Mouse (Mus musculus) liver, embryonic 15.5 days (tissue): ENCODE measurements at regions not wholly inside any gene's neighbourhood (a gene's known extent, or its start where the extent isn't known, plus 50 kb on each side); places are given as distances from the start of the nearest gene placed in this dataset.

Experiments
- ATAC-seq: fragments of 200-750 bp; cut with Nextera tagmentation; 2 replicates; pipeline ENCODE4 v1.8.0; 2017; ENCODE audit warnings: moderate number of reproducible peaks, mild to moderate bottlenecking, moderate library complexity; ENCODE audit not compliant: insufficient read depth
- H3K27ac ChIP-seq: fragments of 300-500 bp; sonication (generic); replicated peaks from 2 replicates; pipeline ENCODE4 v1.5.1; 2015; ENCODE audit warnings: mild to moderate bottlenecking, inconsistent platforms
- H3K27me3 ChIP-seq: fragments of 300-500 bp; sonication (generic); 2 replicates; pipeline ENCODE4 v1.6.1; 2015; ENCODE audit warnings: mild to moderate bottlenecking, inconsistent platforms
- H3K36me3 ChIP-seq: fragments of 300-500 bp; sonication (generic); replicated peaks from 2 replicates; pipeline ENCODE4 v1.6.1; 2015; ENCODE audit warnings: moderate library complexity, mild to moderate bottlenecking, inconsistent platforms
- H3K4me1 ChIP-seq: fragments of 300-500 bp; sonication (generic); replicated peaks from 2 replicates; pipeline ENCODE4 v1.6.1; 2015; ENCODE audit warnings: inconsistent platforms
- H3K4me2 ChIP-seq: fragments of 300-500 bp; sonication (generic); 2 replicates; pipeline ENCODE4 v1.6.1; 2015; ENCODE audit warnings: moderate library complexity, mild to moderate bottlenecking, inconsistent platforms
- H3K4me3 ChIP-seq: fragments of 300-500 bp; sonication (generic); replicated peaks from 2 replicates; pipeline ENCODE4 v1.5.1; 2015; ENCODE audit warnings: mild to moderate bottlenecking, inconsistent platforms
- H3K9ac ChIP-seq: fragments of 300-500 bp; sonication (generic); 2 replicates; pipeline ENCODE4 v1.6.1; 2015; ENCODE audit warnings: moderate library complexity, mild to moderate bottlenecking, inconsistent platforms
- H3K9me3 ChIP-seq: fragments of 300-500 bp; sonication (generic); replicated peaks from 2 replicates; pipeline ENCODE4 v1.6.1; 2016; ENCODE audit warnings: inconsistent platforms
- WGBS: fragments of 180-500 bp; shearing (Covaris S2); methylation state at CpG from one replicate; pipeline ENCODE4 v1.1.7; 2015; ENCODE audit warnings: mixed read lengths; ENCODE audit not compliant: insufficient replicate concordance; 5-methylcytosine and 5-hydroxymethylcytosine counted together

DNA sequence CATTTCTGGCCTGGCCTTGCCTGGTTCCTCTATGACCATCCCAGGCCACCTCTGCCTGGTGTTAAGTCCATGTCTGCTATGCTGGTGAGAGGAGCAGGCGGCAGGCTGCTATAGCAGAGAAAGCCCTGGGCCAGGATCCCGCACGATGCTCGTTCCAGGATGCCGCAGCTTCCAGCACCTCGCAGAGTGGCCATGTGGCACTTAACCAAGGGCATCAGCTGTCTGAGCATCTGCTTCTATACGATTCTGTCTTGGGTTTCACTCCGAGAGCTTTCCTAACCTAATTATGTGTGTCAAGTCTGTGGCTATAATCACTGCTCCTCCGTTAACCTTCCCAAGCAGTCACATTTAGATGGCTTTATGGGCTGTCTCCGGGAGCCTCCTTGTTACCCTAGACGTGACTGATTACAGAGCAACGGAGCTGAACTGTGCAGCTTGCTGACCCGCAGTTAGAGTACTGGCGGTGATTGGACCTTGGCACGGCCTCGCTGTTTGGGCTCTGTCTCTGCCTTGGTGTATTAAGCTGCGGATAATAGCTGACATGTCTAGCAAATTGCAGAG lies 64.4 kb downstream of the Ackr3 start:
- peaks cover 20% of the 10 kb centered on the region for H3K4me1 ChIP-seq
- H3K9me3 ChIP-seq, result no peaks in the 10 kb centered on the region
- H3K4me2 ChIP-seq, result no peak overlapping the region
- no peak overlapping the region for H3K4me3 ChIP-seq
- H3K36me3 ChIP-seq, result no peaks in the 10 kb centered on the region
- no peak overlapping the region for H3K27ac ChIP-seq
- peaks cover 44% of the 10 kb centered on the region for H3K27me3 ChIP-seq
- ATAC-seq, result no peak
- no peak overlapping the region for H3K9ac ChIP-seq
- WGBS, result 69% methylated on average over 17 of the region's 17 CpGs

DNA sequence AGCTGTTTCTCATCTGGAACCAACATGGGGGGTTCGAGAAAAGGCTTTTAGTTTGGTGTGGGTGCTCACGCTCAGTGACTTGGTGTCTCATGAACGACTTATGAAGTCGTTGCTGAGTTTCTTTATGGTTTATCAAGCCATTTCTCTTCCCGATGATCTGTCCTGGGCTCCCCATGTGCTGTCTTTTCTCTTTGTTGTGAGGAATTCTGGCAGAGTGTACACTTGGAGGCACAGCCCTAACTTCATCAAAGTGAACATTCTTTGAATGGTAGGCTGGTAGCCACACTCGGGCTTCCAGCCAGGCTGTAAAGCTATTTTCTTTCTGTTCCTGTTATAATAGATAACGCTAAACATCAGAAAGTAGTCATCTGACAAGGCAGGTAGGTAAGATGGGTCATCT lies 65.2 kb downstream of the Ackr3 start:
- 62% methylated on average over 7 of the region's 7 CpGs for WGBS
- H3K4me3 ChIP-seq, result no peak overlapping the region

GRCm38 (mm10) chr1:90269836-90270235 lies 66.1 kb downstream of the Ackr3 start:
- 67% methylated on average over 1 of the region's 1 CpGs for WGBS
- H3K4me3 ChIP-seq, result no peak overlapping the region
- H3K36me3 ChIP-seq, result no peaks in the 10 kb centered on the region
- no peak overlapping the region for H3K4me2 ChIP-seq
- H3K27me3 ChIP-seq, result peaks cover 36% of the 10 kb centered on the region
- H3K9ac ChIP-seq, result no peak overlapping the region
- peaks cover 36% of the 10 kb centered on the region for H3K4me1 ChIP-seq
- H3K9me3 ChIP-seq, result no peaks in the 10 kb centered on the region
- no peak overlapping the region for H3K27ac ChIP-seq
- no peak for ATAC-seq

More for the DNA sequence above, 65.2 kb downstream of the Ackr3 start:
- H3K27me3 ChIP-seq, result peaks cover 38% of the 10 kb centered on the region
- H3K9me3 ChIP-seq, result no peaks in the 10 kb centered on the region
- H3K4me1 ChIP-seq, result peaks cover 28% of the 10 kb centered on the region
- no peak for ATAC-seq
- no peak overlapping the region for H3K27ac ChIP-seq
- H3K36me3 ChIP-seq, result no peaks in the 10 kb centered on the region
- no peak overlapping the region for H3K4me2 ChIP-seq
- no peak overlapping the region for H3K9ac ChIP-seq

GRCm38 (mm10) chr1:90271326-90271725 lies 67.5 kb downstream of the Ackr3 start:
- H3K4me1 ChIP-seq, result peaks cover 45% of the 10 kb centered on the region
- H3K4me2 ChIP-seq, result no peak overlapping the region
- no peaks in the 10 kb centered on the region for H3K9me3 ChIP-seq
- H3K9ac ChIP-seq, result no peak overlapping the region
- H3K4me3 ChIP-seq, result no peak overlapping the region
- no peaks in the 10 kb centered on the region for H3K36me3 ChIP-seq
- WGBS, result 61% methylated on average over 3 of the region's 3 CpGs
- peaks cover 30% of the 10 kb centered on the region for H3K27me3 ChIP-seq
- ATAC-seq, result no peak
- no peak overlapping the region for H3K27ac ChIP-seq

GRCm38 (mm10) chr1:90272411-90272810 lies 68.6 kb downstream of the Ackr3 start:
- no peaks in the 10 kb centered on the region for H3K9me3 ChIP-seq
- peaks cover 56% of the 10 kb centered on the region for H3K4me1 ChIP-seq
- no peak overlapping the region for H3K4me3 ChIP-seq
- H3K27me3 ChIP-seq, result peaks cover 21% of the 10 kb centered on the region
- no peak overlapping the region for H3K4me2 ChIP-seq
- H3K36me3 ChIP-seq, result no peaks in the 10 kb centered on the region
- H3K27ac ChIP-seq, result no peak overlapping the region
- WGBS, result 84% methylated on average over 5 of the region's 5 CpGs
- ATAC-seq, result no peak
- H3K9ac ChIP-seq, result no peak overlapping the region

GRCm38 (mm10) chr1:90272830-90273628 lies 69.2 kb downstream of the Ackr3 start:
- H3K27ac ChIP-seq, result peak overlapping the region; percentile 78; the same call in 1 of the 2 replicates
- no peak overlapping the region for H3K9ac ChIP-seq
- H3K27me3 ChIP-seq, result peaks cover 16% of the 10 kb centered on the region
- 75% methylated on average over 19 of the region's 19 CpGs for WGBS
- no peak overlapping the region for H3K4me3 ChIP-seq
- H3K9me3 ChIP-seq, result no peaks in the 10 kb centered on the region
- H3K4me1 ChIP-seq, result peaks cover 58% of the 10 kb centered on the region
- ATAC-seq, result no peak
- no peak overlapping the region for H3K4me2 ChIP-seq
- H3K36me3 ChIP-seq, result no peaks in the 10 kb centered on the region

DNA sequence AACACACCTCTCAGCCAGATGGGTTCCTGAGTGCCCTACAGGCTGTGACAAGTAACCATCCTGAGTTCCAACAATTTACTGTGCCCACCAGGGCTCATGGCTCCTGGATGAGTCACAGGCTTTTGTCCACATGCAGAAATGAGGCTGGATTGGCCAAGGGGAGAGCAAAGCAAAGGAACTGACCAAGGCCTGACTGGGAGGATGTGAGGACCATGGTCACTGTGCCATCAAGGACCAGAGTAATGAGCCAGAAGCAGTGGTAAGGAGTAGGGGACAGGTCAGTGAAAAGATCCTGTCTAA lies 69.8 kb downstream of the Ackr3 start:
- Histone ChIP-seq H3K27ac (peak overlapping the region; percentile 78), H3K4me2 (no peak overlapping the region), H3K4me1 (peaks cover 58% of the 10 kb centered on the region), H3K4me3 (no peak overlapping the region), H3K9ac (no peak overlapping the region), H3K36me3 (no peaks in the 10 kb centered on the region), H3K9me3 (no peaks in the 10 kb centered on the region), H3K27me3 (peaks cover 10% of the 10 kb centered on the region)
- ATAC-seq, result no peak

DNA sequence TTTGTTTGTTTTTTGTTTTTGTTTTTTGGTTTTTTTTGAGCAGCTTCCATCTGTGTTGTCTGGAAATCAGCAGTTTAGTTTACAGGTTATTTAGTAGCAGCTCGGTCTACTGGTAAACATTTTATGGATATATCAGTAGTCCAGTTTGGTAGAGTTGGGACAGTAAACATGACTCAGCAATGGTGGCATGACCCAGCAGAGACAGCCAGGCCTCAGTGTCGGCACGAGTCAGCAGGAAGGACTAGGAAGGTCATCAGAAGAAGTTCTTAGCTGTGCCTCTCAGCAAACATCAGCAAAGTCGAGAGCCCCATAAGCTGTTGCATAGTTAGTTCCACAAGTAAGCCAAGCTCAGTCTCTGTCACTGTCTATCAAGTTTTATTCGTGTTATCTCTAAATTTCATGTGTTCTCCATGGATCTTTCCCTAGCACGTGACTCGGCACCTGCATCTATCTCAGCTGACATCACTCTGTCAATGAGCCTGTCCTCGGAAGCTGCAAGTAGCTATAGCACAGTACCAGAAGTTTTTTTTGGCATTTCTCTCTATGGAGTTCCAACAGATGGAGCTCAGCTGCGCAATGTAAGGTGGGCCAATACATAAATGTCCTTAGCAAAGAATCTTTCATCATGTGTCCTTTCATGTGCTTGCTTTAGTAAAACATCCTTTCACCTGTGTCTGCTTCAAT lies 71.3 kb downstream of the Ackr3 start:
- H3K9ac ChIP-seq, result peak overlapping the region; percentile 32; the same call in 1 of the 2 replicates
- H3K36me3 ChIP-seq, result no peaks in the 10 kb centered on the region
- H3K4me1 ChIP-seq, result peaks cover 53% of the 10 kb centered on the region
- ATAC-seq, result peak; percentile 88
- H3K27ac ChIP-seq, result peak overlapping the region; percentile 78
- H3K4me3 ChIP-seq, result peak overlapping the region; percentile 12; the same call in 1 of the 2 replicates
- 59% methylated on average over 9 of the region's 9 CpGs for WGBS
- peak overlapping the region; percentile 46 for H3K4me2 ChIP-seq
- no peaks in the 10 kb centered on the region for H3K9me3 ChIP-seq
- H3K27me3 ChIP-seq, result peaks cover 9% of the 10 kb centered on the region; the same call in 1 of the 2 replicates

DNA sequence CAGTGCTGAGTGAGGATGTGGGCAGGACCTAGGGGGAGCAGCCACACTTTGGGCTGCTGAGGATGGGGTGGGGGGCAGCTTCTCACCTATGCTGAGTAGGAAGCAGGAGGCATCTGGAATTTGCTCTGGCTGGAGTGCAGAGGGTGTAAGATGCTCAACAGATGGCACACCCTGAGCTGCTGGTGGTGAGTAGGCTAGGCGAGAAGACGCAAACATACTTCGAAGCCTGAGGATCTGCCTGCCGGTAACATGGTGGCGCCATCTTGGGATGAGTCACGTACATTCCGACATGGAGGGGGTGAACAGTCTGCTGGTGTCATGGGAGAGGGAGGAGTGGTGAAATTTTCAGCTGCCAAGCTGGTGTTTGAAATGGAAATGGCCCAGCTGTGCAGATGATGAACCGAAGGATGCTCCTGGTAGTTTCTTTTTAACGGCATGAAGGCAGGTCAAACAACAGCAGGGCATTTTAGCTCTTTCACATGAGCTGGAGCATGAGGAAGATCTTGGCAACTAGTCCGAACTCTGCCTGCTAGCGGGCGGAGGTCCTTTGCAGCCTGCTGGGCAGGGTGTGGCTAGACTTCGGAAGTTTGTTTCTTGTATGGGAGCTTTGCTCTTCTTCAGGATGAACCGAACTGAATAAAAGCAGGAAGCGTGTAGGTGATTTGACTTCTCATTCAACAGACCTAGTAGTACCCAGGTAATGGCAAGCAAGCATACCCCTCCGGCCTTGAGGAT lies 72.2 kb downstream of the Ackr3 start:
- Histone ChIP-seq H3K9me3 (no peaks in the 10 kb centered on the region), H3K4me3 (peak overlapping the region; percentile 12), H3K36me3 (no peaks in the 10 kb centered on the region), H3K4me1 (peaks cover 59% of the 10 kb centered on the region), H3K4me2 (peak overlapping the region; percentile 46), H3K27ac (peak overlapping the region; percentile 78), H3K9ac (0 out of 2 replicates have a peak overlapping the region, but pooled peaks have one; percentile 32), H3K27me3 (peaks cover 9% of the 10 kb centered on the region; the same call in 1 of the 2 replicates)
- ATAC-seq, result peak; percentile 42
- WGBS, result 86% methylated on average over 16 of the region's 16 CpGs

GRCm38 (mm10) chr1:90277486-90278255 lies 73.9 kb downstream of the Ackr3 start:
- H3K9ac ChIP-seq, result no peak overlapping the region
- no peak for ATAC-seq
- no peaks in the 10 kb centered on the region for H3K9me3 ChIP-seq
- no peak overlapping the region for H3K4me3 ChIP-seq
- 68% methylated on average over 18 of the region's 18 CpGs for WGBS
- no peak overlapping the region for H3K4me2 ChIP-seq
- no peaks in the 10 kb centered on the region for H3K36me3 ChIP-seq
- H3K27me3 ChIP-seq, result peaks cover 9% of the 10 kb centered on the region; the same call in 1 of the 2 replicates
- H3K4me1 ChIP-seq, result peaks cover 57% of the 10 kb centered on the region
- 0 out of 2 replicates have a peak overlapping the region, but pooled peaks have one; percentile 78 for H3K27ac ChIP-seq
